Mouse (Mus musculus) brain, embryonic 18.5 days (tissue): ENCODE measurements around the gene Tub.

Experiments
- DNase-seq: peaks from one replicate; pipeline ENCODE4 v3.0.0-alpha.2; 2012; ENCODE audit warnings: low read depth, low spot score

The Tub gene

DNA sequence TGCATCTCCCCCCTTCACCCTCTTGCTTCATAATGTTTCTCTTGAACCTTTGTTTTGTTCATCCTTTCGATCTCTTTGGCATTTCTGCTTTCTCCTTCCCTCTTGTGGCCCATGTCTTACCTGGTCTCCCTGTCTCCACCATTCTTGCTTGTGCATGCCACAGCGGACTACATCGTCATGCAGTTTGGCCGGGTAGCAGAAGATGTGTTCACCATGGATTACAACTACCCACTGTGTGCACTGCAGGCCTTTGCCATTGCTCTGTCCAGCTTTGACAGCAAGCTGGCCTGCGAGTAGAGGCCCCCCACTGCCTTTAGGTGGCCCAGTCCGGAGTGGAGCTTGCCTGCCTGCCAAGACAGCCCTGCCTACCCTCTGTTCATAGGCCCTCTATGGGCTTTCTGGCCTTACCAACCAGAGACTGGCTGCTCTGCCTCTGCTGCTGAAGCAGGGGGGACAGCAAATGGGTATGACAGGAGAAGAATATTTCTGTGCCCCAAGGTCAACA lies 79.9 kb downstream of the Tub start:
- no peak for DNase-seq

GRCm38 (mm10) chr7:109031331-109031730 lies 81.2 kb downstream of the Tub start:
- no peak for DNase-seq

GRCm38 (mm10) chr7:109032054-109032453 lies 81.9 kb downstream of the Tub start:
- DNase-seq: no peak

- no peak for DNase-seq
These were observed 88.1 kb downstream of the Tub start for GRCm38 (mm10) chr7:109038121-109038735.

GRCm38 (mm10) chr7:109038987-109039386 lies 88.8 kb downstream of the Tub start:
- peak; percentile 24 for DNase-seq

GRCm38 (mm10) chr7:109039445-109039844 lies 89.3 kb downstream of the Tub start:
- peak; percentile 70 for DNase-seq

GRCm38 (mm10) chr7:109045876-109046275 lies 95.7 kb downstream of the Tub start:
- no peak for DNase-seq

DNA sequence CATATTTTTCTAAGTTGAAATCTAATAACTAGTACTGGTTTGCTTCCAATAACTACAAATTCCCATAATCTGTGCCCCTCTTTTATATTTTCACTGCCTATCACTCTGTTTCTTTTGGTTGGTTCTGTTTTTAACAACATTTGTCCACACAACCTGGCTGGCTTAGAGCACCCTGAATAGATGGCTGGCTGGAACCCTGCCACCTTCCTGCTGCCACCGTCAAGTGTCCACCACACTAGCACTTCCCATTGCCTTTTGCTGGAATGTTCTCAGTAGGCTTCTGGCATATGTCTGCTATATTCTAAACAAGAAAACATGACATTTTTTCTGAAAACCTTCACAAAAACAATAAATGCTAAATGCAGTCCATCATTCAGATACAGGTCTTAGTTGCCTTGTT lies 100.7 kb downstream of the Tub start:
- no peak for DNase-seq

GRCm38 (mm10) chr7:109059536-109059935 lies 109.4 kb downstream of the Tub start:
- DNase-seq: no peak

- DNase-seq: no peak
These were observed 119.5 kb downstream of the Tub start for GRCm38 (mm10) chr7:109069641-109070040.

DNA sequence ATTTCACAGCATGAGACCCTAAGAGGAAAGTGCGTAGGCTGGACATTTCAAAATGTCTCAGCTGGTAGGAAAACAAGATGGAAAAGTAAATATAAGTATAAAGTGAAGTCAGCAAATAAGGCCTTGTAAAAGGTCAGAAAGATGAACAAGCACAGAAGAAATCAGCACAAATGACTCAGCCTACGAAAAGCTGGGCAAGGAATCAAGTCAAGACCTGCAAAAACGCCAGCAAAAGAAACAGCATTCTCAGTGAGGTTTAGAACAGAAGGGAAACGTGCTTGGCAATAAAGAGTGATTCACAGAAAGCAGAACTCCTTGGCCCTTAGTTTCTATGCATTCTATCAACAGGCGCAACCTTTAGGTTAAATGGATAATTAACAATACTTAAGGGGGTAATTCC lies 122.2 kb downstream of the Tub start:
- DNase-seq: no peak

DNA sequence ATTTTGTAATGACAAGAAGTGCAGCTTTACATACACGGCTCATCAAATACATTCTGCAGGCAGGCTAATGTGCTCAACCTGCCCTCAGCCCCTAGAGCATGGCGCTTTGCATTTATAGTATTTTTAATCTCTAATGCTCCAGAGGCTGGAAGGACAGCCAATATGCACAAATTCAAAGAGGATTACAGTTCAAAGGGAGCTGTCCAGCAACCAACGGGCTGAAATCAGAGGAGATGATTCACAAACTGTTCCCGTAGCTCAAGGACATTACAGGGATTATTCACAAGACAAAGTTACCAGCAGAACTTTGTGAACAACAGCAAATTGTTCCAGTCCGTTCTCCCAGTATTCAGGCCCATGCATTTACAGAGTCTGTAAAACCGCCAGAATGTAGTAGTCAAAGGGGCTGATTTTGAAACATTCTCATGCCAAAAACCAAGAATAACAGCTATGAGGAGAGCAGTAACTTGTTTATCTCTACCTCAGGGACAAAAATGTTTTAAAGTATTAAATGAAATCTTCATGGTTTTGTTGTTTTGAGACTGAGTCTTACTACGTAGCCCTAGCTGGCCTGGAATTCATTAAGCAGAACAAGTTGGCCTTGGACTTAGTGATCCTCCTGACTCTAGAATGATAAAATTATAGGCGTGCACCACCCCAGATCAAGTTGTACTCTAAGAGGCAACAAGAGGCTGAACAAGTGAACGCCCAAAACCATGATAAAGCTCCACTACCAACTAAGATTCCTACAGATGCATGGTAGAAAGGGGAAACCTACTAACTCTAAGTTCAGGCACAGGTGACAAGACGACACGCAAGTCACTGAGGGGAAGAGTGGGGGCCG lies 132.4 kb downstream of the Tub start:
- DNase-seq: no peak

DNA sequence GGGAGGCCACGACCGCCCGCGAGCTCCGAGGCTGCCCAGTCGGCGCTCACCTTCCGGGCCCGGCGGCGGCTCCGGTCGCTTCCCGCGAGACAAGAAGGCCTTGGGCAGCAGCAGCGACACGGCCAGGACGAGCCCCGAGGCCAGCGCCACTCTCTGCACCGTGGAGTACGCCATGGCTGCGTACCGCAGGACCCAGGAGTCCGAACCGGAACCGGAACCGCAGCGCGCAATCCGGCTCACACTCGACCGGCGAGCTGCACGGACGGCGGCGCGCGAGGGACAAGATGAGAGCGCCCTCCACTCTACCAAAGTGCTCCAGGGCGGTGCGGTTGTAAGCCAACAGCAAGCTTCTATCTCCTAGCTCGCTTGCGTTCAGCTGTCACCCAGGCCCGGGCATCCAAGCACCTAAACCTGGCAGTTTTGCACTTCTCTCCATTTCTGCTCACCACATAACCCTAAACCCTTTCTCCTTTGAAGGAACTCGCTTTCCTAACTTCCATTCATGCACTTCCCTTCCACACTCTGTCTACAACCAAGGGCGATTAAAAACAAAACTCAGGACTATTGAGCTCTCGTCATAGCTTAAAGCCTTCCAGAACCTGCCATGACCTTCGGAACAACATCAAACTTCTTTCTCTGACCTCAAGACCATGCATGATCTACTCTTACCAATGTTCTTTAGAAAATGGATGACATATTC lies 133.1 kb downstream of the Tub start, which contains the start of gene Ric3:
TSS of gene Ric3 (minus strand) at position 219 of the 700 bp plus-strand sequence.
- DNase-seq: peak; percentile 70

DNA sequence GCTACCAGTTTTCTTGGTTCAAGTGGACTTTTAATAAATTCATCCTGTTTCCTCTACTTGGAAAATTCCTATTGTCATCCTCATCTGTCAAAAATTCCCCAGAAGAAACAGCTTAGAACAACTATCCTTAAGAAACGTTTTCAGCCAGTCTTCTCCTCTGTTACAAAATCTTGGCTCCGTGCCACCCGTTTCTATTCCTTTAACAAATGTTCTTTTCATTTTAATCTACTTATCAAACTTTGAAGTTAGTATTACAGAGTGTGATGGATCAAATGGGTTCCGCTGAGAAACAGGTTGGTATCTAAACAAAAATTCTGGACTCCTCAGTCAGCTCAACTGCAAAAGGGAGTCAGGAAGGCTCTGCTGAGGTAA lies 133.7 kb downstream of the Tub start:
- no peak for DNase-seq
